Mouse (Mus musculus) kidney, postnatal 4 days (tissue): ENCODE results near the gene Slc23a3.

Experiments used
- DNase-seq, 2 experiments: peaks; one replicate each; pipeline ENCODE4 v3.0.0; 2021; ENCODE audit warnings: mixed read lengths in 2 of 2

The Slc23a3 gene

GRCm38 (mm10) chr1:75133421-75134207 lies at the start of gene Slc23a3:
TSS of gene Slc23a3 (minus strand) at chr1:75133890.
- DNase-seq: peak; percentile 28 to 58

GRCm38 (mm10) chr1:75182160-75182559 lies 48.5 kb upstream of the Slc23a3 start:
- no peak for DNase-seq

GRCm38 (mm10) chr1:75181377-75181870 lies 47.7 kb upstream of the Slc23a3 start:
- no peak for DNase-seq

- no peak for DNase-seq
Measured at GRCm38 (mm10) chr1:75180741-75181140, 47.1 kb upstream of the Slc23a3 start.

GRCm38 (mm10) chr1:75180105-75180590 lies 46.5 kb upstream of the Slc23a3 start, which contains the start of gene Abcb6:
TSS of gene Abcb6 (minus strand) at chr1:75180392.
- peak; percentile 93 to 96 for DNase-seq

GRCm38 (mm10) chr1:75179334-75180104 lies 45.8 kb upstream of the Slc23a3 start:
- DNase-seq: no peak

- peak; percentile 98 to 99 for DNase-seq
Measured at GRCm38 (mm10) chr1:75168472-75169464, 35.1 kb upstream of the Slc23a3 start, which contains the start of gene Zfand2b. TSS of gene Zfand2b (plus strand) at chr1:75168646.

GRCm38 (mm10) chr1:75168093-75168471 lies 34.4 kb upstream of the Slc23a3 start:
- no peak for DNase-seq

- no peak for DNase-seq
Measured at GRCm38 (mm10) chr1:75160256-75160617, 26.5 kb upstream of the Slc23a3 start.

GRCm38 (mm10) chr1:75159540-75160255 lies 26.0 kb upstream of the Slc23a3 start:
- no peak for DNase-seq

GRCm38 (mm10) chr1:75158990-75159389 lies 25.3 kb upstream of the Slc23a3 start:
- no peak for DNase-seq

- no peak for DNase-seq
Measured at GRCm38 (mm10) chr1:75155837-75156236, 22.1 kb upstream of the Slc23a3 start.

GRCm38 (mm10) chr1:75148727-75149126 lies 15.0 kb upstream of the Slc23a3 start:
- no peak for DNase-seq

- no peak for DNase-seq
Measured at GRCm38 (mm10) chr1:75147411-75148135, 13.9 kb upstream of the Slc23a3 start.

- DNase-seq: no peak
Measured at GRCm38 (mm10) chr1:75145589-75145988, 11.9 kb upstream of the Slc23a3 start.

GRCm38 (mm10) chr1:75142301-75143261 lies 8.9 kb upstream of the Slc23a3 start, which contains the start of the genes Cnppd1 and Retreg2:
TSS of gene Cnppd1 (minus strand) at chr1:75142711.
TSS of gene Retreg2 (plus strand) at chr1:75142778.
- peak; percentile 96 to 98 for DNase-seq

- DNase-seq: peak; percentile 75 to 83
Measured at GRCm38 (mm10) chr1:75141486-75142190, 7.9 kb upstream of the Slc23a3 start.

- DNase-seq: peak; percentile 8 to 27
Measured at GRCm38 (mm10) chr1:75140601-75141190, 7.0 kb upstream of the Slc23a3 start.
